In genomic region chr9:107703337-107704122, GRCm38 (mm10) we compare ENCODE assay signal across 10 mouse cellular contexts. TPM values are rescaled to one million over a fixed set of nuclear protein-coding genes. Genes with fewer than 3 reads are reported as not detected.
DNase-seq lines count a peak whose midpoint lies in the region; ATAC-seq and TF ChIP-seq lines count a peak whose summit lies in the region.
"Had no signal": no experiment of that assay in that cellular context is flagged by ENCODE, and none has a peak within 500 bp of the region (broad histone marks: within the 10 kb centered on the region; RNA-seq: fewer than 3 reads in every experiment).

No protein-coding gene starts in this region.

- WGBS in midbrain, embryonic 11.5 days = 66% methylated on average over 14 of the region's 14 CpGs
- whole genome bisulfite sequencing in midbrain, embryonic 14.5 days = 70% methylated on average over 14 of the region's 14 CpGs
- 54% methylated on average over 14 of the region's 14 CpGs for WGBS in intestine, postnatal 0 days
- WGBS in stomach, postnatal 0 days = 35% methylated on average over 14 of the region's 14 CpGs

- no peak for TF ChIP-seq EP300 in stomach, postnatal 0 days (optimal IDR thresholded peaks at IDR 0.05)

- ATAC-seq in midbrain, embryonic 11.5 days (ENCODE audit: low FRiP score) = no peak
- no peak for ATAC-seq in midbrain, embryonic 14.5 days (ENCODE audit: low FRiP score, low TSS enrichment)
- ATAC-seq in intestine, postnatal 0 days = 0 out of 2 replicates have a peak, but pooled peaks have one; percentile 8
- peak; percentile 58 for ATAC-seq in stomach, postnatal 0 days (ENCODE audit: low FRiP score, low TSS enrichment)

- H3K4me1 ChIP-seq in midbrain, embryonic 11.5 days (ENCODE audit: control insufficient read depth, insufficient read depth, low read length) = peaks cover 56% of the 10 kb centered on the region
- H3K4me1 ChIP-seq in midbrain, embryonic 14.5 days (ENCODE audit: control insufficient read depth, insufficient read depth, low read length) = peaks cover 41% of the 10 kb centered on the region
- peaks cover 17% of the 10 kb centered on the region for H3K4me1 ChIP-seq in intestine, postnatal 0 days (replicated peaks; ENCODE audit: control insufficient read depth, insufficient read depth, low read length)
- peaks cover 50% of the 10 kb centered on the region for H3K4me1 ChIP-seq in stomach, postnatal 0 days (replicated peaks; ENCODE audit: control insufficient read depth, insufficient read depth)

- no peak overlapping the region for H3K4me3 ChIP-seq in midbrain, embryonic 11.5 days (ENCODE audit: low read depth, low read length)
- H3K4me3 ChIP-seq in midbrain, embryonic 14.5 days (replicated peaks; ENCODE audit: low read depth, low read length) = no peak overlapping the region
- no peak overlapping the region for H3K4me3 ChIP-seq in intestine, postnatal 0 days (ENCODE audit: low read depth, low read length)
- no peak overlapping the region for H3K4me3 ChIP-seq in stomach, postnatal 0 days (ENCODE audit: low read depth, low read length)
- H3K4me3 ChIP-seq: heart, embryonic 15.5 days; liver, embryonic 13.5 days had no signal

- no peaks in the 10 kb centered on the region for H3K9me3 ChIP-seq in midbrain, embryonic 11.5 days (ENCODE audit: control insufficient read depth, low read length)
- H3K9me3 ChIP-seq in midbrain, embryonic 14.5 days (ENCODE audit: control insufficient read depth, low read length) = no peaks in the 10 kb centered on the region
- H3K9me3 ChIP-seq in intestine, postnatal 0 days (ENCODE audit: control insufficient read depth) = no peaks in the 10 kb centered on the region
- no peaks in the 10 kb centered on the region for H3K9me3 ChIP-seq in stomach, postnatal 0 days (ENCODE audit: control insufficient read depth, low read length)
- H3K9me3 ChIP-seq: heart, embryonic 15.5 days; liver, embryonic 13.5 days had no signal

- H3K27ac ChIP-seq in midbrain, embryonic 11.5 days (ENCODE audit: low read depth, low read length) = no peak overlapping the region
- no peak overlapping the region for H3K27ac ChIP-seq in midbrain, embryonic 14.5 days (replicated peaks; ENCODE audit: low read depth, low read length)
- H3K27ac ChIP-seq in intestine, postnatal 0 days (ENCODE audit: low read depth, low read length) = no peak overlapping the region
- H3K27ac ChIP-seq in stomach, postnatal 0 days (replicated peaks) = peak overlapping the region; percentile 82
- H3K27ac ChIP-seq: liver, embryonic 13.5 days had no signal

- H3K4me2 ChIP-seq in midbrain, embryonic 11.5 days = no peak overlapping the region
- no peak overlapping the region for H3K4me2 ChIP-seq in midbrain, embryonic 14.5 days (ENCODE audit: low read length)
- no peak overlapping the region for H3K4me2 ChIP-seq in intestine, postnatal 0 days (replicated peaks; ENCODE audit: low read depth)
- H3K4me2 ChIP-seq in stomach, postnatal 0 days (replicated peaks; ENCODE audit: low read depth) = peak overlapping the region; percentile 31; the same call in 1 of the 2 replicates
- H3K4me2 ChIP-seq: heart, embryonic 15.5 days; liver, embryonic 13.5 days had no signal

- no peak for TF ChIP-seq CTCF in intestine, postnatal 0 days (IDR thresholded peaks at IDR 0.05; ENCODE audit: low read depth)
- TF ChIP-seq CTCF in stomach, postnatal 0 days (IDR thresholded peaks at IDR 0.05; ENCODE audit: low read depth) = no peak

- H3K36me3 ChIP-seq in midbrain, embryonic 11.5 days (ENCODE audit: control insufficient read depth, insufficient read depth, low read length) = no peaks in the 10 kb centered on the region; the same call in 1 of the 2 replicates
- peaks cover 43% of the 10 kb centered on the region for H3K36me3 ChIP-seq in midbrain, embryonic 14.5 days (ENCODE audit: control insufficient read depth, insufficient read depth, low read length)
- H3K36me3 ChIP-seq in intestine, postnatal 0 days (ENCODE audit: control insufficient read depth, insufficient read depth) = 0 out of 2 replicates have a peak, but pooled peaks cover 8% of the 10 kb centered on the region
- no peaks in the 10 kb centered on the region; the same call in 1 of the 2 replicates for H3K36me3 ChIP-seq in stomach, postnatal 0 days (ENCODE audit: control insufficient read depth, insufficient read depth, low read length)
- H3K36me3 ChIP-seq: heart, embryonic 15.5 days; liver, embryonic 13.5 days had no signal

- H3K9ac ChIP-seq in midbrain, embryonic 11.5 days (ENCODE audit: low read length) = no peak overlapping the region
- no peak overlapping the region for H3K9ac ChIP-seq in midbrain, embryonic 14.5 days (replicated peaks; ENCODE audit: low read length)
- H3K9ac ChIP-seq in intestine, postnatal 0 days (ENCODE audit: low read depth, low read length) = no peak overlapping the region
- no peak overlapping the region for H3K9ac ChIP-seq in stomach, postnatal 0 days (ENCODE audit: low read length)
- H3K9ac ChIP-seq: liver, embryonic 13.5 days had no signal

- peak; percentile 56 for DNase-seq in cerebellum, adult 11-12 months
- no peak for DNase-seq in cerebellum, postnatal 36 days
- peak; percentile 77 for DNase-seq in midbrain, embryonic 11.5 days (ENCODE audit: low spot score, missing footprints)
- DNase-seq in midbrain, embryonic 14.5 days = no peak
- peak; percentile 88 for DNase-seq in stomach, postnatal 0 days (ENCODE audit: low spot score)
- no peak for DNase-seq in retina, postnatal 1 day
- DNase-seq in adrenal gland, postnatal 4 days (ENCODE audit: low spot score in 2 of 2) = no peak
- DNase-seq: liver, embryonic 13.5 days had no signal

- H3K27me3 ChIP-seq in midbrain, embryonic 11.5 days (ENCODE audit: control insufficient read depth, insufficient read depth, low read length) = 0 out of 2 replicates have a peak, but pooled peaks cover under 1% of the 10 kb centered on the region
- H3K27me3 ChIP-seq in midbrain, embryonic 14.5 days (ENCODE audit: control insufficient read depth, insufficient read depth, low read length) = no peaks in the 10 kb centered on the region
- H3K27me3 ChIP-seq in intestine, postnatal 0 days (replicated peaks; ENCODE audit: control insufficient read depth, insufficient read depth, low read length) = no peaks in the 10 kb centered on the region
- H3K27me3 ChIP-seq in stomach, postnatal 0 days (ENCODE audit: control insufficient read depth, insufficient read depth, low read length) = no peaks in the 10 kb centered on the region

RNA-seq across cellular contexts. Expression of gene Sema3f, which starts 6.7 kb away (rescaled TPM):
- polyA plus RNA-seq in midbrain, embryonic 11.5 days (2014; fragmentation: Nextera tagmentation; extraction: Ambion mirVana) = 9.6 and 11.9 TPM in 2 replicates
- polyA plus RNA-seq in midbrain, embryonic 14.5 days (2014; fragmentation: Nextera tagmentation; extraction: Ambion mirVana) = 34.0 and 37.0 TPM in 2 replicates
- 3.9 and 4.4 TPM in 2 replicates for polyA plus RNA-seq in intestine, postnatal 0 days (2015; fragmentation: Nextera tagmentation; extraction: Ambion mirVana)
- 11.7 and 15.1 TPM in 2 replicates for polyA plus RNA-seq in stomach, postnatal 0 days (2015; fragmentation: Nextera tagmentation; extraction: Ambion mirVana)
- 10 to 100 TPM; 28.9 to 32.8 TPM for total RNA-seq in adrenal gland, postnatal 4 days (2021)

RNA-seq across cellular contexts. Expression of gene Gnat1, which starts 24.0 kb away (rescaled TPM):
- 1.1 and 1.4 TPM in 2 replicates for polyA plus RNA-seq in midbrain, embryonic 11.5 days (2014; fragmentation: Nextera tagmentation; extraction: Ambion mirVana)
- polyA plus RNA-seq in midbrain, embryonic 14.5 days (2014; fragmentation: Nextera tagmentation; extraction: Ambion mirVana) = 0.97 and 2.0 TPM in 2 replicates
- polyA plus RNA-seq in intestine, postnatal 0 days (2015; fragmentation: Nextera tagmentation; extraction: Ambion mirVana) = 1.6 and 1.9 TPM in 2 replicates
- 2.1 and 2.9 TPM in 2 replicates for polyA plus RNA-seq in stomach, postnatal 0 days (2015; fragmentation: Nextera tagmentation; extraction: Ambion mirVana)
- 1 to 10 TPM in 1 of 2 experiments, under 1 TPM in 1; 0.73 to 1.6 TPM for total RNA-seq in adrenal gland, postnatal 4 days (2021)

RNA-seq across cellular contexts. Expression of gene Slc38a3, which starts 34.2 kb away (rescaled TPM):
- polyA plus RNA-seq in midbrain, embryonic 11.5 days (2014; fragmentation: Nextera tagmentation; extraction: Ambion mirVana) = 11.2 and 11.7 TPM in 2 replicates
- 20.4 and 31.9 TPM in 2 replicates for polyA plus RNA-seq in midbrain, embryonic 14.5 days (2014; fragmentation: Nextera tagmentation; extraction: Ambion mirVana)
- 15.5 and 15.6 TPM in 2 replicates for polyA plus RNA-seq in intestine, postnatal 0 days (2015; fragmentation: Nextera tagmentation; extraction: Ambion mirVana)
- 0.95 and 1.1 TPM in 2 replicates for polyA plus RNA-seq in stomach, postnatal 0 days (2015; fragmentation: Nextera tagmentation; extraction: Ambion mirVana)
- 10 to 100 TPM; 10.1 to 37.4 TPM for total RNA-seq in adrenal gland, postnatal 4 days (2021)

Comparison
In these comparisons a context has a peak if more than half of its experiments do, and no peak if none do; other contexts are left out.
1. DNase-seq: peak in cerebellum, adult 11-12 months (single experiment), midbrain, embryonic 11.5 days (single experiment) and stomach, postnatal 0 days (single experiment); none in cerebellum, postnatal 36 days (0 of 2), midbrain, embryonic 14.5 days (single experiment), retina, postnatal 1 day (single experiment) and adrenal gland, postnatal 4 days (0 of 2).
2. ATAC-seq: peak in intestine, postnatal 0 days (single experiment) and stomach, postnatal 0 days (single experiment); none in midbrain, embryonic 11.5 days (single experiment) and midbrain, embryonic 14.5 days (single experiment).